Mouse (Mus musculus): ENCODE measurements around the gene Dnmt3b.
A peak's percentile ranks its signal among the peaks of the same experiment; 100 is the strongest.
"Not testable (repeated sequence)": the region's sequence is repeated elsewhere in the genome, so short reads cannot be mapped to it uniquely, and the experiment has no call there.

Gene Dnmt3b

DNA sequence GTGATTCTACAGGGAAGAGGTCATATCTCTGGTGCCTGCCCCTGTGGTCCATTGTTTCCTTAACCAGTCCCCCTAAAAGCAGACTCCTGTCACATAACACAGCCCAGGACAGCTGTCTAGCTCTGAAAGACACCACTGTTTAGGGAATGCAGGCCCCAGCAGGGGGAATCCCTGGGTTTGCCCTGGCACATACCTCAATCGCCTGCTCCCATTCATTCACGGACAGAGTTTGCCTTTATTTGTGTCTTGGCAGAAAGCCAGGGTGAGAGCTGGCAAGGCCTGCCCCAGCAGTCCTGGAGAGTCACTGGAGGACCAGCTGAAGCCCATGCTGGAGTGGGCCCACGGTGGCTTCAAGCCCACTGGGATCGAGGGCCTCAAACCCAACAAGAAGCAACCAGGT lies 64.0 kb downstream of the Dnmt3b start:
- DNase-seq (ENCODE audit: low spot score), result peak; percentile 26

DNA sequence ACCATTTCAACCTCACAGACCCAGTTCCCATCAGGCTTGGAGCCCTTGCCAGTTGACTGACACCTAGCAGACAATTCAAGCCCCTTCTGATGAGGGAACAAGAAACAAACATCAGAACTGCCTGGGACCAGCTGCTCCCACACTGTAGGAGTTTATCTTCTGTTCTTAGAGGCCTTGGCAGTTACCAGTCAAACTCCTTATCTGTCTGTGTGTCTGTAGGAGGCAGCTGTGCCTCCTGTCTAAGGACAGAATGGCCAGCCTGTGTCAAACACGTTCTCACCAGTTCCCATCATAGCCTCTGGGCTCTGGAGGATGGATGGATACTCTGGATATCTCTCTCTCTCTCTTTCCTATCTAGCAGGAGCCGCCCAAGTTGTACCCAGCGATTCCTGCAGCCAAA lies 68.6 kb downstream of the Dnmt3b start:
- DNase-seq (ENCODE audit: low spot score), result not testable (repeated sequence)

GRCm38 (mm10) chr2:153723098-153723497 lies 73.8 kb downstream of the Dnmt3b start:
- no peak for DNase-seq (ENCODE audit: low spot score)

- no peak for DNase-seq (ENCODE audit: low spot score)
Observed at GRCm38 (mm10) chr2:153724424-153724823, 75.2 kb downstream of the Dnmt3b start.

GRCm38 (mm10) chr2:153724871-153725270 lies 75.6 kb downstream of the Dnmt3b start:
- DNase-seq (ENCODE audit: low spot score), result no peak

DNA sequence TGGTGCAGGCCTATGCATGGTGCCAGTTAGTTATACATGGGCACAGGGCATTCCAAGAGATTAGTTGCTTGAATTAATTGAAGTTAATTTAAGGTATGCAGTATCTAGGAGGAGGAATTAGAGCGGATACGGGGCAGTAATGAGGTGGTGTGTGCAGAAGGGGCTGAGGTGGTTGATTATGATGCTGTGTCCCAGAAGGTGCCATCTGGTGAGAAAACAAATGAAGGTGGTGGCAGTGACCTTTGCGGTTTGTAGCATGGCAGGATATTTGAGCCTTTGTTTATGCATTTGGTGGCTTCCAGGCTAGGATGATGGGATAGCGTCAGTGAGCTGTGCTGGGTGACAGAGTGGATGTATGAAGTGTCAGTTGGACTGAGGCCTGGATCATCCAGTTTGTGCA lies 76.0 kb downstream of the Dnmt3b start:
- DNase-seq (ENCODE audit: low spot score), result no peak

- DNase-seq (ENCODE audit: low spot score), result no peak
Observed at GRCm38 (mm10) chr2:153734033-153734432, 84.8 kb downstream of the Dnmt3b start.

All from ovary, adult 18-20 months (tissue).